Mouse (Mus musculus) bone marrow macrophage, adult 2 months (primary cell): ENCODE measurements around the gene 4930412O13Rik. TPM values are rescaled to one million over a fixed set of nuclear protein-coding genes. Genes with fewer than 3 reads are reported as not detected.

ENCODE experiments used
- H3K27ac ChIP-seq: 2 replicates; pipeline ENCODE4 v1.5.1; 2012; ENCODE audit warnings: low read depth, low read length; ENCODE audit not compliant: insufficient read depth
- H3K4me1 ChIP-seq: 2 replicates; pipeline ENCODE4 v1.6.1; 2012; ENCODE audit warnings: low read length; ENCODE audit not compliant: control insufficient read depth, insufficient read depth
- H3K4me3 ChIP-seq: 2 replicates; pipeline ENCODE4 v1.5.1; 2012; ENCODE audit warnings: mild to moderate bottlenecking, low read length, moderate library complexity; ENCODE audit not compliant: insufficient read depth
- CTCF ChIP-seq: IDR thresholded peaks from 2 replicates; pipeline ENCODE4 v1.5.1; 2012; ENCODE audit warnings: low read depth, mild to moderate bottlenecking, low read length, moderate library complexity
- POLR2A ChIP-seq: IDR thresholded peaks from 2 replicates; pipeline ENCODE4 v1.6.1; 2012; ENCODE audit warnings: mild to moderate bottlenecking, low read depth, low read length, borderline replicate concordance
- polyA plus RNA-seq: library from polyadenylated mRNA; stranded (reverse); fragments of >200 nt; gene quantifications from 2 replicates; pipeline ENCODE4 v1.2.4, GENCODE M21; 2012; ENCODE audit not compliant: missing spikeins, insufficient read depth, insufficient read length

4930412O13Rik gene
- polyA plus RNA-seq = not detected in 2 replicates

- no peak for TF ChIP-seq POLR2A
- H3K4me3 ChIP-seq = peak within 1 kb of the TSS; percentile 62
- H3K4me1 ChIP-seq = 0 out of 2 replicates have a peak, but pooled peaks cover 4% of the 10 kb centered on the region
- no peak within 1 kb of the TSS for H3K27ac ChIP-seq
These were observed at the start of gene 4930412O13Rik for GRCm38 (mm10) chr2:9881051-9881591. TSS of gene 4930412O13Rik (plus strand) at chr2:9881252.

- TF ChIP-seq POLR2A (no peak), CTCF (no peak)
- H3K27ac ChIP-seq = no peak overlapping the region
- no peaks in the 10 kb centered on the region for H3K4me1 ChIP-seq
- H3K4me3 ChIP-seq = no peak overlapping the region
These were observed 47.3 kb upstream of the 4930412O13Rik start for GRCm38 (mm10) chr2:9833712-9834111.

- Histone ChIP-seq H3K27ac (no peak overlapping the region), H3K4me1 (no peaks in the 10 kb centered on the region), H3K4me3 (no peak overlapping the region)
- no peak for TF ChIP-seq POLR2A
- TF ChIP-seq CTCF = no peak
These were observed 45.9 kb upstream of the 4930412O13Rik start for GRCm38 (mm10) chr2:9835195-9835594.

GRCm38 (mm10) chr2:9852851-9853576 lies 28.0 kb upstream of the 4930412O13Rik start:
- Histone ChIP-seq H3K4me3 (no peak overlapping the region), H3K27ac (no peak overlapping the region), H3K4me1 (no peaks in the 10 kb centered on the region)
- no peak for TF ChIP-seq CTCF
- TF ChIP-seq POLR2A = no peak

- H3K4me1 ChIP-seq = 0 out of 2 replicates have a peak, but pooled peaks cover 2% of the 10 kb centered on the region
- no peak overlapping the region for H3K4me3 ChIP-seq
- TF ChIP-seq POLR2A = no peak
- TF ChIP-seq CTCF = no peak
- H3K27ac ChIP-seq = no peak overlapping the region
These were observed 25.2 kb upstream of the 4930412O13Rik start for GRCm38 (mm10) chr2:9855861-9856260.

GRCm38 (mm10) chr2:9860698-9861097 lies 20.4 kb upstream of the 4930412O13Rik start:
- Histone ChIP-seq H3K4me1 (0 out of 2 replicates have a peak, but pooled peaks cover 2% of the 10 kb centered on the region), H3K27ac (no peak overlapping the region), H3K4me3 (no peak overlapping the region)
- TF ChIP-seq CTCF = no peak
- TF ChIP-seq POLR2A = no peak

GRCm38 (mm10) chr2:9867092-9867825 lies 13.8 kb upstream of the 4930412O13Rik start:
- TF ChIP-seq CTCF (no peak), POLR2A (no peak)
- no peaks in the 10 kb centered on the region for H3K4me1 ChIP-seq
- no peak overlapping the region for H3K4me3 ChIP-seq
- no peak overlapping the region for H3K27ac ChIP-seq

GRCm38 (mm10) chr2:9871141-9871716 lies 9.8 kb upstream of the 4930412O13Rik start:
- TF ChIP-seq POLR2A (no peak), CTCF (no peak)
- H3K4me3 ChIP-seq = no peak overlapping the region
- H3K27ac ChIP-seq = no peak overlapping the region
- H3K4me1 ChIP-seq = 0 out of 2 replicates have a peak, but pooled peaks cover 2% of the 10 kb centered on the region

- H3K4me3 ChIP-seq = no peak overlapping the region
- TF ChIP-seq POLR2A (no peak), CTCF (no peak)
- 0 out of 2 replicates have a peak, but pooled peaks cover 2% of the 10 kb centered on the region for H3K4me1 ChIP-seq
- H3K27ac ChIP-seq = no peak overlapping the region
These were observed 9.3 kb upstream of the 4930412O13Rik start for GRCm38 (mm10) chr2:9871798-9872197.
